Mouse (Mus musculus): ENCODE results near the gene Map6.

- TF ChIP-seq USF1 (IDR thresholded peaks at IDR 0.05; ENCODE audit: low read depth) (no peak), POLR2A (IDR thresholded peaks at IDR 0.05; ENCODE audit: insufficient read length, low read depth) (no peak), POLR2AphosphoS2 (IDR thresholded peaks at IDR 0.05; ENCODE audit: insufficient read length, low read depth) (no peak), E2F4 (IDR thresholded peaks at IDR 0.05; ENCODE audit: insufficient read depth) (no peak), TCF3 (IDR thresholded peaks at IDR 0.05; ENCODE audit: insufficient read length, low read depth) (no peak), REST (IDR thresholded peaks at IDR 0.05; ENCODE audit: insufficient read depth, insufficient read length) (no peak)
Measured at GRCm38 (mm10) chr7:99255006-99255405, 12.2 kb upstream of the Map6 start.

Data from myocyte (in vitro differentiated cells).